7 mouse cellular contexts compared by ENCODE assay signal in genomic region chr4:97745296-97746105, GRCm38 (mm10). TPM values are rescaled to one million over a fixed set of nuclear protein-coding genes. Genes with fewer than 3 reads are reported as not detected.
A peak's percentile ranks its signal among the peaks of the same experiment; 100 is the strongest.
DNase-seq lines count a peak whose midpoint lies in the region; ATAC-seq lines count a peak whose summit lies in the region.

No protein-coding gene starts in this region.

- WGBS in embryonic facial prominence, embryonic 10.5 days: 8% methylated on average over 32 of the region's 32 CpGs
- 8% methylated on average over 32 of the region's 32 CpGs for WGBS in limb, embryonic 10.5 days
- 6% methylated on average over 32 of the region's 32 CpGs for WGBS in midbrain, embryonic 12.5 days

- H3K4me2 ChIP-seq in midbrain, embryonic 12.5 days (replicated peaks): peak overlapping the region; percentile 77

- peaks cover 11% of the 10 kb centered on the region for H3K4me1 ChIP-seq in embryonic facial prominence, embryonic 10.5 days
- H3K4me1 ChIP-seq in limb, embryonic 10.5 days: peaks cover 12% of the 10 kb centered on the region
- H3K4me1 ChIP-seq in midbrain, embryonic 12.5 days: peaks cover 6% of the 10 kb centered on the region

- H3K4me3 ChIP-seq in embryonic facial prominence, embryonic 10.5 days: peak overlapping the region; percentile 59
- H3K4me3 ChIP-seq in limb, embryonic 10.5 days: peak overlapping the region; percentile 52
- peak overlapping the region; percentile 41 for H3K4me3 ChIP-seq in midbrain, embryonic 12.5 days

- no peaks in the 10 kb centered on the region for H3K9me3 ChIP-seq in embryonic facial prominence, embryonic 10.5 days
- no peaks in the 10 kb centered on the region for H3K9me3 ChIP-seq in limb, embryonic 10.5 days (replicated peaks)
- H3K9me3 ChIP-seq in midbrain, embryonic 12.5 days: no peaks in the 10 kb centered on the region

- peak overlapping the region; percentile 79 for H3K27ac ChIP-seq in embryonic facial prominence, embryonic 10.5 days (replicated peaks)
- peak overlapping the region; percentile 77 for H3K27ac ChIP-seq in limb, embryonic 10.5 days
- H3K27ac ChIP-seq in midbrain, embryonic 12.5 days (replicated peaks): no peak overlapping the region

- ATAC-seq in midbrain, embryonic 12.5 days (ENCODE audit: low FRiP score, low read depth): peak; percentile 91

- peaks cover 46% of the 10 kb centered on the region for H3K27me3 ChIP-seq in embryonic facial prominence, embryonic 10.5 days (replicated peaks; ENCODE audit: low read depth, poor library complexity, severe bottlenecking)
- H3K27me3 ChIP-seq in limb, embryonic 10.5 days (ENCODE audit: low read depth, poor library complexity, severe bottlenecking): peaks cover 52% of the 10 kb centered on the region
- H3K27me3 ChIP-seq in midbrain, embryonic 12.5 days: peaks cover 31% of the 10 kb centered on the region

- no peaks in the 10 kb centered on the region for H3K36me3 ChIP-seq in embryonic facial prominence, embryonic 10.5 days (replicated peaks)
- no peaks in the 10 kb centered on the region for H3K36me3 ChIP-seq in limb, embryonic 10.5 days
- H3K36me3 ChIP-seq in midbrain, embryonic 12.5 days: no peaks in the 10 kb centered on the region

- H3K9ac ChIP-seq in midbrain, embryonic 12.5 days (replicated peaks): peak overlapping the region; percentile 54

- DNase-seq in adrenal gland, adult 8-10 months: peak; percentile 64
- DNase-seq in embryonic facial prominence, embryonic 10.5 days (ENCODE audit: low spot score): peak; percentile 86
- peak; percentile 98 for DNase-seq in heart, adult 11 months
- peak; percentile 65 for DNase-seq in kidney, adult 11 months
- DNase-seq in limb, embryonic 10.5 days (ENCODE audit: low spot score): peak; percentile 86
- DNase-seq in spleen, adult 12 weeks (ENCODE audit: low spot score): peak; percentile 38

RNA-seq across cellular contexts. Expression of gene Nfia, which starts 27.0 kb away (rescaled TPM):
- 100 to 1,000 TPM; 117 to 145 (median 127) TPM for total RNA-seq in adrenal gland, adult 8-10 months (2022)
- polyA plus RNA-seq in embryonic facial prominence, embryonic 10.5 days (2016; fragmentation: Nextera tagmentation; extraction: Ambion mirVana): 8.0 and 17.0 TPM in 2 replicates
- polyA plus RNA-seq in limb, embryonic 10.5 days (2016; fragmentation: Nextera tagmentation; extraction: Ambion mirVana): 6.7 and 21.3 TPM in 2 replicates
- polyA plus RNA-seq in midbrain, embryonic 12.5 days (2016; fragmentation: Nextera tagmentation; extraction: Ambion mirVana): 28.5 and 28.6 TPM in 2 replicates

RNA-seq across cellular contexts. Expression of gene E130114P18Rik, which starts 32.4 kb away (rescaled TPM):
- total RNA-seq in adrenal gland, adult 8-10 months (2022): under 1 TPM in 3 of 4 experiments, not detected in 1; 0.28 to 0.73 (median 0.59) TPM
- 10.9 and 13.6 TPM in 2 replicates for polyA plus RNA-seq in embryonic facial prominence, embryonic 10.5 days (2016; fragmentation: Nextera tagmentation; extraction: Ambion mirVana)
- polyA plus RNA-seq in limb, embryonic 10.5 days (2016; fragmentation: Nextera tagmentation; extraction: Ambion mirVana): 2.8 and 11.0 TPM in 2 replicates
- polyA plus RNA-seq in midbrain, embryonic 12.5 days (2016; fragmentation: Nextera tagmentation; extraction: Ambion mirVana): 11.5 and 16.5 TPM in 2 replicates

Comparison
In these comparisons a context has a peak if more than half of its experiments do, and no peak if none do; other contexts are left out.
1. DNase-seq: peak in every context shown above with its lines; median percentile 98 in heart, adult 11 months; 86 in embryonic facial prominence, embryonic 10.5 days; 86 in limb, embryonic 10.5 days; 65 in kidney, adult 11 months; 64 in adrenal gland, adult 8-10 months; 38 in spleen, adult 12 weeks.